Mouse (Mus musculus): ENCODE data around the gene Slc18b1. TPM values are rescaled to one million over a fixed set of nuclear protein-coding genes. Genes with fewer than 3 reads are reported as not detected.

Gene Slc18b1
- total and polyA plus RNA-seq, 3 experiments: not detected

DNA sequence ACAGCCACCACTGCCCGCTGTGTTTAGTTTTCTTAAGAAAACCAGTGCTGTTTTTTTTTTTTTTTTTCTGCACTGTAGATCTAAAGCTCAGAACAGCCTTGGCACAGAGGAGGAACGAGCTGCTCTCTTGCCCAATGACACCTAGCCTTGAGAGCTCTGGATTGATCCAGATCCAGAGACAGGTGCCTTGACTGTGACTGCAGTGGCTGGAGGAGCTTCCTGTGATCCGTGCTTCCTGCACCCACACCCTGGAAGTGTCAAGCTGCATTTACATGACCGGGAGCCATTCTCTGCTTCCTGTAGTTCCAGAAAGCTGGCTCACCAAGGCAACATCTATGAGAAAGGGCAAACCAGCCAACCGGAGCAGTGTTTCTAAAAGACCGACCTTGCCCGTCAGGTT, 29.7 kb downstream of the Slc18b1 start:
- no peaks in the 10 kb centered on the region for H3K4me1 ChIP-seq (ENCODE audit: control insufficient read depth in 1 of 2, insufficient read depth in 2 of 2, low read length in 2 of 2)
- no peak for DNase-seq (ENCODE audit: low read depth, low spot score)
- no peaks in the 10 kb centered on the region for H3K36me3 ChIP-seq (ENCODE audit: control insufficient read depth in 1 of 2, insufficient read depth in 2 of 2, low read length in 2 of 2)
- H3K4me3 ChIP-seq (ENCODE audit: control insufficient read depth in 1 of 2, insufficient read depth in 1 of 2, low read depth in 2 of 2, low read length in 2 of 2): no peak overlapping the region
- H3K27me3 ChIP-seq (ENCODE audit: control insufficient read depth in 1 of 2, insufficient read depth in 2 of 2, low read length in 2 of 2): peaks cover 0 to 2% of the 10 kb centered on the region in 2 experiments; a peak in 2 of 4 replicates
- no peak for TF ChIP-seq RAD21 (IDR thresholded peaks at IDR 0.05; ENCODE audit: low read depth, low read length)
- no peak for TF ChIP-seq NRF1 (IDR thresholded peaks at IDR 0.05; ENCODE audit: insufficient read depth, low read depth, low read length, poor library complexity, severe bottlenecking)
- TF ChIP-seq CTCF (IDR thresholded peaks at IDR 0.05 in 2 of 3, conservative IDR thresholded peaks at IDR 0.05 in 1 of 3; ENCODE audit: control insufficient read depth in 1 of 3, insufficient read depth in 1 of 3, low read depth in 2 of 3, low read length in 3 of 3, poor library complexity in 1 of 3, severe bottlenecking in 1 of 3): no peak
- no peak for TF ChIP-seq GATA1 (IDR thresholded peaks at IDR 0.05; ENCODE audit: low read depth, low read length)
- TF ChIP-seq ZMIZ1 (IDR thresholded peaks at IDR 0.05; ENCODE audit: low read depth, low read length): no peak
- TF ChIP-seq MAZ (IDR thresholded peaks at IDR 0.05; ENCODE audit: low read depth, low read length): no peak
- TF ChIP-seq BHLHE40 (IDR thresholded peaks at IDR 0.05; ENCODE audit: borderline replicate concordance, low read depth, low read length): no peak
- TF ChIP-seq POLR2A (IDR thresholded peaks at IDR 0.05; ENCODE audit: control insufficient read depth in 1 of 2, insufficient read depth in 1 of 2, low read depth in 1 of 2, low read length in 2 of 2, poor library complexity in 1 of 2): no peak
- TF ChIP-seq MAFK (IDR thresholded peaks at IDR 0.05; ENCODE audit: borderline replicate concordance, low read depth, low read length): no peak
- no peak for TF ChIP-seq POLR2AphosphoS5 (IDR thresholded peaks at IDR 0.05; ENCODE audit: borderline replicate concordance, low read depth, low read length)
- TF ChIP-seq TAL1 (IDR thresholded peaks at IDR 0.05; ENCODE audit: low read length): no peak
- no peak for TF ChIP-seq MYC (IDR thresholded peaks at IDR 0.05; ENCODE audit: low read depth, low read length)
- no peak for TF ChIP-seq MAX (IDR thresholded peaks at IDR 0.05; ENCODE audit: low read length)
- TF ChIP-seq MYB (IDR thresholded peaks at IDR 0.05; ENCODE audit: low read depth, low read length): no peak
- no peak for TF ChIP-seq RCOR1 (IDR thresholded peaks at IDR 0.05; ENCODE audit: low read depth, low read length)
- H3K9ac ChIP-seq (ENCODE audit: control insufficient read depth, low read depth, low read length, poor library complexity, severe bottlenecking): no peak overlapping the region
- no peak overlapping the region for H3K27ac ChIP-seq (ENCODE audit: control insufficient read depth, low read depth, low read length)
- no peaks in the 10 kb centered on the region for H3K9me3 ChIP-seq (replicated peaks; ENCODE audit: insufficient read depth, low read length)
- H3K79me2 ChIP-seq (ENCODE audit: control insufficient read depth, insufficient read depth, low read length, poor library complexity): no peaks in the 10 kb centered on the region

DNA sequence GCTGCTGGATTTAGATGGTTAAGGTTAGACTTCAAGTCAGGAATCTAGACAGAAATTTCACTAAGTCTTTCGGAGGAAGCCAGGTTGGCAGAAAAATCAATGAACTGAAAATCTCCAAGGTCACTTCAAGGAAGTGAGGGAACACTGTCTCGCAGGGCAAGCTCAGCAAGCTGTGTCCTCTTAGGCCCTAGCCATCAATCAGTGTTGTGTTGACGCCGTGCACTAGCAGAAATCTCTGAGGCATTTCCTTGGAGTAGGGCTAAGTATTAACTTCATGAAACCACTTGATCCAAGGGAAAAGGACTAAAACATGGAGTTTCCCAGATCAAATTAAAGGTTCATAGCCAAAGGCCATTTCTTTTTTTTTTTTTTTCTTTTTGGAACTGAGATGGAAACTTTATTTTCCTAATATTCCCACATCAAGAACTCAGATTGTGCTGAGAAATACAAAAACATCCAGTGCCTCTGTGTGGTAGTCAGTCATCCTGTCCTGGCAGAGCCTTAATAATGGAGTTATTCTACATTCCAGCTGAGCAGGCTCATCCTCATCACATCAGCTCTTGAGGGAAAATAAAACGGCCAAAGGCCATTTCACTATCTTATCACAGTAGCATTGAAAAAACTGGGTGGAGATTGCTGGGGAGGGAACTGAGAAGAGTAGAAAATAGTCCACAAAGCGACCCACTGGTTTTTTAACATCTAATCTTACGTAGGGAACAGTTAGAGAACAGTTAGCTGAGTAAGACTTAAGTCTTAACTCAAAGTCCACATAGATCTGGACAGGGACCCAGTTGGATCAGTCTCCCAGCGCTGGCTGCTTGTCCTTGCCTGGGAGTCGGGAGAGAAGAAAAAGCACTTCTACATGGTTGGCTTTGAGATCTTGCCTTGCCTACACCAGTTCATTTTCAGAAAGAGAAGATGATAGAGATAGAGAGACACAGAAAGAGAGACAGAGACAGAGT, 39.5 kb downstream of the Slc18b1 start:
- peaks cover 0 to 1% of the 10 kb centered on the region in 2 experiments; a peak in 1 of 4 replicates for H3K27me3 ChIP-seq (ENCODE audit: control insufficient read depth in 1 of 2, insufficient read depth in 2 of 2, low read length in 2 of 2)
- H3K9me3 ChIP-seq (replicated peaks; ENCODE audit: insufficient read depth, low read length): no peaks in the 10 kb centered on the region
- H3K79me2 ChIP-seq (ENCODE audit: control insufficient read depth, insufficient read depth, low read length, poor library complexity): no peaks in the 10 kb centered on the region
- no peak overlapping the region for H3K9ac ChIP-seq (ENCODE audit: control insufficient read depth, low read depth, low read length, poor library complexity, severe bottlenecking)
- no peak for DNase-seq (ENCODE audit: low read depth, low spot score)
- H3K4me3 ChIP-seq (ENCODE audit: control insufficient read depth in 1 of 2, insufficient read depth in 1 of 2, low read depth in 2 of 2, low read length in 2 of 2): no peak overlapping the region
- no peaks in the 10 kb centered on the region for H3K4me1 ChIP-seq (ENCODE audit: control insufficient read depth in 1 of 2, insufficient read depth in 2 of 2, low read length in 2 of 2)
- TF ChIP-seq CTCF (IDR thresholded peaks at IDR 0.05 in 2 of 3, conservative IDR thresholded peaks at IDR 0.05 in 1 of 3; ENCODE audit: control insufficient read depth in 1 of 3, insufficient read depth in 1 of 3, low read depth in 2 of 3, low read length in 3 of 3, poor library complexity in 1 of 3, severe bottlenecking in 1 of 3) (no peak), TCF12 (IDR thresholded peaks at IDR 0.05; ENCODE audit: low read depth, low read length) (no peak), TAL1 (IDR thresholded peaks at IDR 0.05; ENCODE audit: low read length) (no peak), MEF2A (IDR thresholded peaks at IDR 0.05; ENCODE audit: extremely low read depth, insufficient replicate concordance, low read depth, low read length, poor library complexity, severe bottlenecking) (no peak)
- no peaks in the 10 kb centered on the region for H3K36me3 ChIP-seq (ENCODE audit: control insufficient read depth in 1 of 2, insufficient read depth in 2 of 2, low read length in 2 of 2)
- H3K27ac ChIP-seq (ENCODE audit: control insufficient read depth, low read depth, low read length): no peak overlapping the region
